Mouse (Mus musculus) cerebellum, adult 2 months (tissue): Measurements from ENCODE around the gene Iah1.

Source experiments
- CTCF ChIP-seq: fragments of 200-500 bp; IDR thresholded peaks from 2 replicates; pipeline ENCODE4 v1.5.1; 2011; ENCODE audit warnings: low read depth, mild to moderate bottlenecking, control low read depth, low read length, moderate library complexity, borderline replicate concordance; ENCODE audit not compliant: insufficient read depth
- POLR2A ChIP-seq: fragments of 200-500 bp; IDR thresholded peaks from 2 replicates; pipeline ENCODE4 v1.6.1; 2011; ENCODE audit warnings: low read length, control low read depth, borderline replicate concordance; ENCODE audit not compliant: insufficient read depth

GRCm38 (mm10) chr12:21353681-21354080, 37.5 kb downstream of the Iah1 start:
- no peak for TF ChIP-seq CTCF
- TF ChIP-seq POLR2A: no peak
